Mouse (Mus musculus): Measurements from ENCODE around the gene Creb3l1. TPM values are rescaled to one million over a fixed set of nuclear protein-coding genes. Genes with fewer than 3 reads are reported as not detected.

The Creb3l1 gene
- polyA plus RNA-seq, 2 experiments, result 28.5 to 37.5 TPM

- ATAC-seq (ENCODE audit: low FRiP score, low read depth) (no peak), DNase-seq (ENCODE audit: low spot score) (no peak)
- 80% methylated on average over 8 of the region's 8 CpGs for WGBS
- TF ChIP-seq POLR2A (IDR thresholded peaks at IDR 0.05; ENCODE audit: borderline replicate concordance, extremely low read depth, insufficient read depth, insufficient read length), result no peak
- no peaks in the 10 kb centered on the region for H3K36me3 ChIP-seq (ENCODE audit: control insufficient read depth, insufficient read depth, low read length)
- no peak overlapping the region for H3K9ac ChIP-seq (ENCODE audit: low read depth, low read length, severe bottlenecking)
- H3K4me1 ChIP-seq (ENCODE audit: control insufficient read depth, insufficient read depth, low read length), result no peaks in the 10 kb centered on the region
- no peak overlapping the region for H3K4me3 ChIP-seq (replicated peaks; ENCODE audit: low read length)
- no peaks in the 10 kb centered on the region for H3K9me3 ChIP-seq (ENCODE audit: control insufficient read depth, low read length)
- H3K4me2 ChIP-seq (replicated peaks; ENCODE audit: low read depth, low read length, severe bottlenecking), result no peak overlapping the region
- H3K27me3 ChIP-seq (ENCODE audit: control insufficient read depth, insufficient read depth, low read length), result peaks cover 2% of the 10 kb centered on the region; the same call in 1 of the 2 replicates
- H3K27ac ChIP-seq (replicated peaks; ENCODE audit: low read depth, low read length), result no peak overlapping the region
Observed at GRCm38 (mm10) chr2:92065269-92065888, 41.1 kb upstream of the Creb3l1 start.

- Histone ChIP-seq H3K9me3 (ENCODE audit: control insufficient read depth, low read length) (no peaks in the 10 kb centered on the region), H3K36me3 (ENCODE audit: control insufficient read depth, insufficient read depth, low read length) (no peaks in the 10 kb centered on the region), H3K27me3 (ENCODE audit: control insufficient read depth, insufficient read depth, low read length) (peaks cover 12% of the 10 kb centered on the region; the same call in 1 of the 2 replicates), H3K4me3 (replicated peaks; ENCODE audit: low read length) (no peak overlapping the region), H3K27ac (replicated peaks; ENCODE audit: low read depth, low read length) (no peak overlapping the region), H3K9ac (ENCODE audit: low read depth, low read length, severe bottlenecking) (no peak overlapping the region), H3K4me1 (ENCODE audit: control insufficient read depth, insufficient read depth, low read length) (peaks cover 5% of the 10 kb centered on the region; the same call in 1 of the 2 replicates), H3K4me2 (replicated peaks; ENCODE audit: low read depth, low read length, severe bottlenecking) (no peak overlapping the region)
- no peak for ATAC-seq (ENCODE audit: low FRiP score, low read depth)
- no peak for TF ChIP-seq POLR2A (IDR thresholded peaks at IDR 0.05; ENCODE audit: borderline replicate concordance, extremely low read depth, insufficient read depth, insufficient read length)
- 62% methylated on average over 5 of the region's 5 CpGs for WGBS
- no peak for DNase-seq (ENCODE audit: low spot score)
Observed at GRCm38 (mm10) chr2:92063106-92063505, 38.8 kb upstream of the Creb3l1 start.

- H3K9me3 ChIP-seq (ENCODE audit: control insufficient read depth, low read length), result no peaks in the 10 kb centered on the region
- DNase-seq (ENCODE audit: low spot score), result no peak
- H3K4me2 ChIP-seq (replicated peaks; ENCODE audit: low read depth, low read length, severe bottlenecking), result no peak overlapping the region
- ATAC-seq (ENCODE audit: low FRiP score, low read depth), result no peak
- no peak for TF ChIP-seq POLR2A (IDR thresholded peaks at IDR 0.05; ENCODE audit: borderline replicate concordance, extremely low read depth, insufficient read depth, insufficient read length)
- H3K27ac ChIP-seq (replicated peaks; ENCODE audit: low read depth, low read length), result no peak overlapping the region
- H3K4me3 ChIP-seq (replicated peaks; ENCODE audit: low read length), result no peak overlapping the region
- H3K27me3 ChIP-seq (ENCODE audit: control insufficient read depth, insufficient read depth, low read length), result peaks cover 12% of the 10 kb centered on the region; the same call in 1 of the 2 replicates
- H3K9ac ChIP-seq (ENCODE audit: low read depth, low read length, severe bottlenecking), result no peak overlapping the region
- no peaks in the 10 kb centered on the region for H3K36me3 ChIP-seq (ENCODE audit: control insufficient read depth, insufficient read depth, low read length)
- 73% methylated on average over 5 of the region's 5 CpGs for WGBS
- peaks cover 15% of the 10 kb centered on the region for H3K4me1 ChIP-seq (ENCODE audit: control insufficient read depth, insufficient read depth, low read length)
Observed at GRCm38 (mm10) chr2:92061337-92061736, 37.0 kb upstream of the Creb3l1 start.

- DNase-seq (ENCODE audit: low spot score) (no peak), ATAC-seq (ENCODE audit: low FRiP score, low read depth) (no peak)
- H3K4me1 ChIP-seq (ENCODE audit: control insufficient read depth, insufficient read depth, low read length), result peaks cover 25% of the 10 kb centered on the region
- H3K27ac ChIP-seq (replicated peaks; ENCODE audit: low read depth, low read length), result no peak overlapping the region
- no peak for TF ChIP-seq POLR2A (IDR thresholded peaks at IDR 0.05; ENCODE audit: borderline replicate concordance, extremely low read depth, insufficient read depth, insufficient read length)
- peaks cover 12% of the 10 kb centered on the region; the same call in 1 of the 2 replicates for H3K27me3 ChIP-seq (ENCODE audit: control insufficient read depth, insufficient read depth, low read length)
- H3K36me3 ChIP-seq (ENCODE audit: control insufficient read depth, insufficient read depth, low read length), result no peaks in the 10 kb centered on the region
- 14% methylated on average over 6 of the region's 6 CpGs for WGBS
- no peaks in the 10 kb centered on the region for H3K9me3 ChIP-seq (ENCODE audit: control insufficient read depth, low read length)
- H3K4me2 ChIP-seq (replicated peaks; ENCODE audit: low read depth, low read length, severe bottlenecking), result peak overlapping the region; percentile 93
- peak overlapping the region; percentile 61; the same call in 1 of the 2 replicates for H3K9ac ChIP-seq (ENCODE audit: low read depth, low read length, severe bottlenecking)
- peak overlapping the region; percentile 60 for H3K4me3 ChIP-seq (replicated peaks; ENCODE audit: low read length)
Observed at GRCm38 (mm10) chr2:92060291-92060690, 36.0 kb upstream of the Creb3l1 start.

- TF ChIP-seq POLR2A (IDR thresholded peaks at IDR 0.05; ENCODE audit: borderline replicate concordance, extremely low read depth, insufficient read depth, insufficient read length), result no peak
- H3K4me2 ChIP-seq (replicated peaks; ENCODE audit: low read depth, low read length, severe bottlenecking), result peak overlapping the region; percentile 93
- no peak for ATAC-seq (ENCODE audit: low FRiP score, low read depth)
- H3K27ac ChIP-seq (replicated peaks; ENCODE audit: low read depth, low read length), result no peak overlapping the region
- no peaks in the 10 kb centered on the region for H3K9me3 ChIP-seq (ENCODE audit: control insufficient read depth, low read length)
- peak overlapping the region; percentile 61 for H3K9ac ChIP-seq (ENCODE audit: low read depth, low read length, severe bottlenecking)
- H3K4me1 ChIP-seq (ENCODE audit: control insufficient read depth, insufficient read depth, low read length), result peaks cover 29% of the 10 kb centered on the region
- peak overlapping the region; percentile 60 for H3K4me3 ChIP-seq (replicated peaks; ENCODE audit: low read length)
- DNase-seq (ENCODE audit: low spot score), result peak; percentile 54
- H3K27me3 ChIP-seq (ENCODE audit: control insufficient read depth, insufficient read depth, low read length), result peaks cover 12% of the 10 kb centered on the region; the same call in 1 of the 2 replicates
- 2% methylated on average over 54 of the region's 63 CpGs for WGBS
- no peaks in the 10 kb centered on the region for H3K36me3 ChIP-seq (ENCODE audit: control insufficient read depth, insufficient read depth, low read length)
Observed at GRCm38 (mm10) chr2:92059481-92060220, 35.3 kb upstream of the Creb3l1 start.

Data from limb, embryonic 14.5 days (tissue).